In genomic region chr13:30136243-30136922, GRCm38 (mm10) we compare ENCODE assay signal across 8 mouse cellular contexts. TPM values are rescaled to one million over a fixed set of nuclear protein-coding genes. Genes with fewer than 3 reads are reported as not detected.
DNase-seq lines count a peak whose midpoint lies in the region; ATAC-seq and TF ChIP-seq lines count a peak whose summit lies in the region.

Gene Mboat1 (plus strand): TSS chr13:30136489.

- peaks cover 9% of the 10 kb centered on the region; the same call in 1 of the 2 replicates for H3K27me3 ChIP-seq in ES-Bruce4 (ENCODE audit: control insufficient read depth, insufficient read depth, low read length, poor library complexity, severe bottlenecking)
- H3K27me3 ChIP-seq in forebrain, embryonic 16.5 days (replicated peaks; ENCODE audit: control insufficient read depth, insufficient read depth, low read length), result no peaks in the 10 kb centered on the region
- peaks cover 29% of the 10 kb centered on the region for H3K27me3 ChIP-seq in neural tube, embryonic 13.5 days
- 0 out of 2 replicates have a peak, but pooled peaks cover 4% of the 10 kb centered on the region for H3K27me3 ChIP-seq in testis, adult 2 months (ENCODE audit: control insufficient read depth, insufficient read depth, low read length)

- WGBS in forebrain, embryonic 16.5 days, result under 1% methylated on average over 55 of the region's 55 CpGs
- under 1% methylated on average over 50 of the region's 55 CpGs for WGBS in neural tube, embryonic 13.5 days

- no peak for TF ChIP-seq EP300 in ES-Bruce4 (IDR thresholded peaks at IDR 0.05; ENCODE audit: insufficient read depth, low read depth, low read length)

- peak within 1 kb of the TSS; percentile 63 for H3K4me3 ChIP-seq in ES-Bruce4 (ENCODE audit: low read depth, low read length)
- H3K4me3 ChIP-seq in forebrain, embryonic 16.5 days (replicated peaks; ENCODE audit: low read length), result peak within 1 kb of the TSS; percentile 54
- peak within 1 kb of the TSS; percentile 61 for H3K4me3 ChIP-seq in neural tube, embryonic 13.5 days
- peak within 1 kb of the TSS; percentile 70 for H3K4me3 ChIP-seq in testis, adult 2 months (ENCODE audit: control insufficient read depth, low read depth, low read length)

- H3K36me3 ChIP-seq in ES-Bruce4 (ENCODE audit: control insufficient read depth, insufficient read depth, low read length, poor library complexity, severe bottlenecking), result no peaks in the 10 kb centered on the region
- no peaks in the 10 kb centered on the region for H3K36me3 ChIP-seq in forebrain, embryonic 16.5 days (ENCODE audit: control insufficient read depth, insufficient read depth)
- H3K36me3 ChIP-seq in neural tube, embryonic 13.5 days, result no peaks in the 10 kb centered on the region
- H3K36me3 ChIP-seq in testis, adult 2 months (ENCODE audit: control insufficient read depth, insufficient read depth, low read length), result no peaks in the 10 kb centered on the region

- ATAC-seq in forebrain, embryonic 16.5 days, result peak; percentile 97
- peak; percentile 96 for ATAC-seq in neural tube, embryonic 13.5 days (ENCODE audit: low read depth)

- no peak for TF ChIP-seq POLR2A in ES-Bruce4 (IDR thresholded peaks at IDR 0.05; ENCODE audit: insufficient read depth, low read length)
- TF ChIP-seq POLR2A in testis, adult 2 months (IDR thresholded peaks at IDR 0.05; ENCODE audit: control insufficient read depth, low read depth, low read length), result no peak

- H3K9me3 ChIP-seq in ES-Bruce4 (replicated peaks; ENCODE audit: control insufficient read depth, insufficient read depth, low read length, poor library complexity, severe bottlenecking), result no peaks in the 10 kb centered on the region
- H3K9me3 ChIP-seq in forebrain, embryonic 16.5 days (ENCODE audit: control insufficient read depth, low read length), result no peaks in the 10 kb centered on the region
- H3K9me3 ChIP-seq in neural tube, embryonic 13.5 days, result no peaks in the 10 kb centered on the region

- H3K9ac ChIP-seq in ES-Bruce4 (ENCODE audit: low read depth, poor library complexity, severe bottlenecking), result peak within 1 kb of the TSS; percentile 53
- H3K9ac ChIP-seq in forebrain, embryonic 16.5 days (replicated peaks; ENCODE audit: low read depth, low read length), result peak within 1 kb of the TSS; percentile 63
- H3K9ac ChIP-seq in neural tube, embryonic 13.5 days, result peak within 1 kb of the TSS; percentile 80

- intact Hi-C loops in heart, postnatal 36 days (cut with DNase I), result no loop called here

- H3K27ac ChIP-seq in ES-Bruce4 (ENCODE audit: insufficient read depth, low read length), result no peak within 1 kb of the TSS
- H3K27ac ChIP-seq in forebrain, embryonic 16.5 days (ENCODE audit: low read length), result no peak within 1 kb of the TSS
- no peak within 1 kb of the TSS for H3K27ac ChIP-seq in neural tube, embryonic 13.5 days (replicated peaks)
- H3K27ac ChIP-seq in testis, adult 2 months (ENCODE audit: control insufficient read depth, insufficient read depth, low read depth, low read length), result no peak within 1 kb of the TSS

- H3K4me2 ChIP-seq in forebrain, embryonic 16.5 days (ENCODE audit: low read length), result peak within 1 kb of the TSS; percentile 85
- H3K4me2 ChIP-seq in neural tube, embryonic 13.5 days, result peak within 1 kb of the TSS; percentile 95

- no peaks in the 10 kb centered on the region for H3K4me1 ChIP-seq in ES-Bruce4 (ENCODE audit: control insufficient read depth, insufficient read depth, low read length)
- peaks cover 2% of the 10 kb centered on the region; the same call in 1 of the 2 replicates for H3K4me1 ChIP-seq in forebrain, embryonic 16.5 days (replicated peaks; ENCODE audit: control insufficient read depth, insufficient read depth, low read length)
- H3K4me1 ChIP-seq in neural tube, embryonic 13.5 days (replicated peaks), result peaks cover 9% of the 10 kb centered on the region
- H3K4me1 ChIP-seq in testis, adult 2 months (ENCODE audit: control insufficient read depth, insufficient read depth, low read length), result peaks cover 7% of the 10 kb centered on the region

- TF ChIP-seq CTCF in ES-Bruce4 (IDR thresholded peaks at IDR 0.05; ENCODE audit: low read depth, low read length), result no peak
- TF ChIP-seq CTCF in testis, adult 2 months (IDR thresholded peaks at IDR 0.05; ENCODE audit: control insufficient read depth, insufficient read depth, insufficient replicate concordance, low read depth, low read length), result no peak

- DNase-seq in cerebellum, adult 11-12 months, result peak; percentile 37
- DNase-seq in heart, postnatal 36 days, result peak; percentile 78 to 84
- peak; percentile 22 to 43 for DNase-seq in layer of hippocampus, adult 18-20 months (ENCODE audit: low spot score in 2 of 2)
- DNase-seq in lung, adult 18-20 months, result peak; percentile 78 to 85

RNA-seq across cellular contexts. Expression of gene Mboat1, which starts in this region (rescaled TPM):
- polyA plus RNA-seq in ES-Bruce4 (2011; ENCODE audit: insufficient read depth, insufficient read length, low read depth, missing spikeins), result 5.0 and 6.2 TPM in 2 replicates
- polyA plus RNA-seq in forebrain, embryonic 16.5 days (2015; fragmentation: Nextera tagmentation; extraction: Ambion mirVana), result 2.3 and 3.5 TPM in 2 replicates
- total RNA-seq in heart, postnatal 36 days (2021), result 1 to 10 TPM; 1.2 TPM
- 1 to 10 TPM; 1.3 to 1.6 TPM for total RNA-seq in layer of hippocampus, adult 18-20 months (2021)
- polyA plus RNA-seq in neural tube, embryonic 13.5 days (2015; fragmentation: Nextera tagmentation; extraction: Ambion mirVana), result 2.0 and 2.7 TPM in 2 replicates
- 0.44 and 1.9 TPM in 2 replicates for polyA plus RNA-seq in testis, adult 2 months (2012; rRNA removed)
